Mouse (Mus musculus) stomach, postnatal 0 days (tissue): ENCODE measurements around the gene Dscam.

Experiments
- CTCF ChIP-seq: IDR thresholded peaks from 2 replicates; pipeline ENCODE4 v1.5.1; 2016; ENCODE audit warnings: antibody characterized with exemption, low read depth, mild to moderate bottlenecking, moderate library complexity
- EP300 ChIP-seq: optimal IDR thresholded peaks from 2 replicates; pipeline ENCODE3; 2016; ENCODE audit warnings: antibody characterized with exemption

DNA sequence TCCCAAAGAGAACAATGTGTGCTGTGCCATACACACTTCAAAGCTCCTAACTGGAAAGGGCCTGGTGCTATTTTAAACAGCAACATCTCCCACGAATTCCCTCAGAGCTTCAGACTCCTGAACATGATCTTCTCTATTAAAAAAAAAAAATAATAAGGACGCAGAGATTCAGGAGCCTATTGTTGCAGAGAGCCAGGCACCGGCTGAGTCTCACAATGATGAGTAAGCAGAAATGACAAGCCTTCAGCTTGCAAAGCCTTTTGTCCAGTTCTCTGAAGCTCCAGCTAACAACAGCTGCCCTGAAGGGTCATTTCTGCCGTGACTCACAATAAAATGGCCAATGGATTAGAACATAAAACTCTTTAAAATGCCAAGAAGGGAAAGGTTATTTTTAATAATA lies 12.3 kb downstream of the Dscam start:
- TF ChIP-seq EP300 (no peak), CTCF (no peak)
